Mouse (Mus musculus) liver, adult (tissue): Measurements from ENCODE around the gene Cyb5r3.

Experiments
- GATA4 ChIP-seq: IDR thresholded peaks from 2 replicates; pipeline ENCODE4 v1.6.1; 2014; ENCODE audit warnings: mild to moderate bottlenecking, low read length; ENCODE audit not compliant: insufficient replicate concordance

Cyb5r3 gene

GRCm38 (mm10) chr15:83173914-83174884 is 1.8 kb upstream of the Cyb5r3 start:
- TF ChIP-seq GATA4 = no peak

- TF ChIP-seq GATA4 = no peak
Observed at GRCm38 (mm10) chr15:83171712-83172481, 495 bp downstream of the Cyb5r3 start.

DNA sequence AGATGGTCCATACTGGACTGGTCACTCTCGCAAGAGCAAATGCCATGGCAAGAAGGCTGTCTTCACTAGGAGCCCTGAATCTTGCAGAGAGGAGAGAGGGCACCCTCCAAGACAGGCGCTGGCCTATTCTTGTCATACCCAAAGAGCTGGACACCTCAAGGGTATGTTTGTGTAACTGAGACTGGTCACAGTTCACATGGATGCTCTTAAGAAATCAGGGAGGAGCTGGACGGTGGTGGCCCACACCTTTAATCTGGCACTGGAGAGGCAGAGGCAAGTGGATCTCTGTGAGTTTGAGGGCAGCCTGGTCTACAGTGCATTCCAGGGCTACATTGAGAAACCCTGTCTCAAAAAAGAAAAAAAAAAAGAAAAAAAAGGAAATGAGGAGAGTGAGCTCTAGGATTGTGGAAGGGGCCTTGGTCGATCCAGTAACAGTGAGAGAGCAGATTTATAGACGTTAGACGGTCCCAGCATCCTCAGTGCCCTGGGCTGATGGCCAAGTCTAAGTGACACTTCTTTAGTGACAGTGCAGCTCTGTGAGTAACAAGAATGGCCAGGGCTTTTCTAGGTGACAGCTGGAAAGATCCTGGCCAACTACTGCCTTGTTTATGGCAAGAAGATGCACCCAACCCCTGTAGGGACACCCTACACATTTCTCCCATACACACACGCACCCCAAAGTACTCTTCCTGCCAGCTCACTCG is 1.3 kb downstream of the Cyb5r3 start:
- no peak for TF ChIP-seq GATA4

- TF ChIP-seq GATA4 = peak; percentile 35; the same call in 1 of the 2 replicates
Observed at GRCm38 (mm10) chr15:83169772-83170722, 2.3 kb downstream of the Cyb5r3 start.

DNA sequence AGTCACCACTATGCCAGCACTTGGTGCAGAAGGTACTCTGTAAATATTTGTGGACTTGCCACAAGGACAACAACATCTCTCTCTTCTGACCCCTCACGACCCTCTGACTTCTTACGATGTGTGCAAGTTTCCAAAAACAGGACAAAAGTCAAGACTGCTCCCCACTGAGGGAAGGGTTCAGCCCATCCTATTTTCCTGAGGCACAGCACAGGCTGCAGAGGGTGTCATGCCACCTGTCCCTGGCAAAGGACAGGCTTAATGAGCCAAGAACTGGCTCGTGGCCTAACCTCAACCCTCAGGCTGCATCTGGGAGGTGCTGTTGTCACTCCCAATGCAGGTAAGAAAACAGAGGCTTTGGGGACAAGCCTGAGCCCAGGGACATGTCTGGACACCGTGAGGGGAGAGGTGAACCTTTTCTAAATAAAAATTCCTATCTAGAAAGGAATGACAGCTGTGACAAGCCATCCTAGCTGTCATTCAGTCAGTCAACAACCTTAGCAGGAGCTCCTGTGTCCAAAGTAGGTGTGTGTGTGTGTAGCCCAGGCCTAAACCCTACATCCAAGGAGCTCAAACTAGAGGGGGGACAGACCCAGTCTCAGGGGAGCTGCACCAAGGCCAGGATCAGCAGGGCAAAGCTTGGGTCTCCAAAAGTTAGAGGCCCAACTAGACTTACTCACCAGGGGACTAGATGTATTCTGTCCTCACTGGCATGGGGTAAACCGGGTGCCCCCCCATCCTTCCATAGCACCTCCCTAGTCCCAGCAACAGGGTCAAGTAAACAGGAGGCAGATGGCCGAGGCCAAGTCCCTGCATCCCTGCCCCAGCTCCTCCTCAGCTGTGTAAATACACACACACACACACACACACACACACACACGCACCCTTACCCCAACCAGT is 3.3 kb downstream of the Cyb5r3 start:
- TF ChIP-seq GATA4 = no peak

DNA sequence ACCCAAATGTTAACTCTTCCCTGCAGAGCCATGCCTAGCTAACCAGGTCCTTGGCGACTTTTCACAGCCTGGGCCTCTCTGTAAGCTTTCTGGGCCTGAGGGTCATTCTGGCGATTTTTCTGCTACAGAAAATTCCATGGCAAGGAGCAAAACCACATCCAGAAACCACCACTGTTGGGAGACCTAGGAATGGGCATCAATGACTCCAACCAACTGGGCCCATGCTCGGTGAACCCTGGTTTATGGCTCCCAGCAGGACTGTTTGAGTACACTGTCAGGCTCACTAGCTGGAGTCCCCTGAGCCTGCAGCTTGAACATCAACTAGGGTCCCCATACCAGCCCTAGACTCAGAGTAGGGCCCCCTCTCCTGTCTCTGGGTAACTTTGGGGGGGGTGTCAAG is 4.1 kb downstream of the Cyb5r3 start:
- no peak for TF ChIP-seq GATA4

DNA sequence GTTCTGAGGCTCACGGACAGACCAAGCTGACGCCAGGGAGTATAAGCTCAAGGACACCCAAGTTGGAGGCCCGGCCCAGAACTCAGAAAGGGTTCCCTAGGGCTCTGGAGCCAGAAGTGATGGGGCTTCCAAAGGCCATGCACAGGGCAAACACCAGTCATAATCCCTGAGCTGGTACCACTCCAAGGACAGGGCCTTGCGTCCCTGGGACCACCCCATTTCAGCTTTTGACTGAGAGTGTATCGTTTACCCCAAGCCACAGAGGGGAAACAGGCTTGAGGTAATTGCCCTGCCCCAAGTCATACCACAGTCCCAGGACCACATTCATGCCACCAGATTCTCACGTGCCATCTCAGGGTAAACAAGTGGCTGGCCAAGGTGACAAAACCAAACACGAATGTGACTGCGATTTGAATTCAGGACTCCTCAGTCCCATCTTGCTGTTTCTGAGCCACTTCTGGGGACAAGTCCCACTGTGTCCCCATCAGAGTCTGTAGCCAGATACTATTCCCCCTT is 4.8 kb downstream of the Cyb5r3 start:
- TF ChIP-seq GATA4 = no peak

DNA sequence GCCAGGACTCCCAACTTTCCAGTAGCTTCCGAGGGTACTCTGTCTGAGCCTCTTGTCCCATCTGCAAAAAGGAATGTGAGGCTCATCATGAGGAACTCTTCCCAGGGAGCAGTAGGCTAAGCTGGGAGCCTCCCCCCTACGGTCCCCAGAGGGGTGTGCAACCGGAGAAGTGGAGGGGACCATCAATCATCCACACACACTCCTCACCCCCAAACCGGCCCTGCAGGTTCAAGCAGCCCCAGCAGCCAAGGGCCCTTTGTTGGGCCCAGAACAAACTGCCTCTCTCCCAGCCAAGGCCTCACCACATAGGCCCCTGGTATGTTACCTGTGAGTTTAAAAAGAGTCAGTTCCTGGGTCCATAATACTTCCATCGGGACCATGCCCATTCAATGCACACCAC is 5.3 kb downstream of the Cyb5r3 start:
- no peak for TF ChIP-seq GATA4

DNA sequence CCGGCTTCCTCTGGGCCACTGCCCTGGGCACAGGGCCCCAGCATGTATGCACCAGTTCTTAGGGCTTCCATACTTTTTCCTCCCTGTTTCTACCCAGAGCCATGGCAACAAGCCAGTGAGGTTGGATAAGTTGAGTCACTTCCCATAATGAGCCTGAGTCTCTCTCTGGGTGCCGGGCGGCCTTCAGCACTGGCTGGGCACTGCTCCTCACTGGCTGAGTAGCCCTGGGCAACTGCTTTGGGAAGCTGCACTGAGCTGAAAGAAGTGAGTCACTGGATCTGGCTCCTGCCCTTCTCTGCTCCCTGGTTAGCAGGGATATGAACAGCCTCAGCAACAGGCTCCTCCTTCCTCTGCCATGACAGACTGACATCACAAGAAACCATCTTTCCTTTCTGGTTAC is 5.8 kb downstream of the Cyb5r3 start:
- no peak for TF ChIP-seq GATA4

- TF ChIP-seq GATA4 = no peak
Observed at GRCm38 (mm10) chr15:83165526-83166315, 6.7 kb downstream of the Cyb5r3 start.

- TF ChIP-seq GATA4 = no peak
Observed at GRCm38 (mm10) chr15:83164971-83165471, 7.4 kb downstream of the Cyb5r3 start.

DNA sequence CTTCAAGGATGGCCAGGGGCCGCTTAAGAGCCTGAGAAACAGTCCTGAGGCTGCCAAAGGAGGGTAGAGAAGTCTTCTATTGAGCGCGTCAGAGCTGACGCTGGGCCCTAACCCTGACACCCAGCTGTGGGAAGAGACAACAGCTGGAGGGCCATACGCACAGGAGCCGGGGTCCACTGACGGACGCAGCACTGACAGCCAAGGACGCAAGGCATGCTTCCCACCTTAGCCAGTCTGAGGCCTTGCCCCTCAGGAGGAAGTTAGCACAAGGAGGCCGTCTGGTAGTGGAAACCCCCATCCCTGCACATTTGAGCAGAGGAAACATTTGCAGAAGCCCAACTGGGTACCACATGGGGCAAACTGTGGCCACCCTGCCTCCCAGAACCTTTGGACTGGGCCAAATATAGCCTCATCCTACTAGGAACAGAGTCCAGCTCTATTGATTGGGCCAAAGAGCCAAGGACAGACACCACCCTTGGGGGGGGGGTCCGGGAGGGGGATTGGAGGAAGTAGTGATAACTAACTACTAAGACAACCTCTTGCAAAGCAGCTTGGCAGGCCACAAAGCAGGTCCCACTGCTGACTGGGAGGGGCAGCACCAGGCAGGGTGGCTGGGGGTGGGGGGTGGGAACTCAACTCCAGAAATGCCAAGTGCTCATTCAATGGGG is 9.4 kb downstream of the Cyb5r3 start:
- no peak for TF ChIP-seq GATA4
